Mouse (Mus musculus) B cell, adult 2 months (primary cell): ENCODE measurements around the gene Tpm3-rs7.
"Not testable (repeated sequence)": the region's sequence is repeated elsewhere in the genome, so short reads cannot be mapped to it uniquely, and the experiment has no call there.

Experiments
- DNase-seq, 2 experiments: peaks; one replicate each; pipeline ENCODE4 v3.0.0; 2022

Tpm3-rs7 gene

DNA sequence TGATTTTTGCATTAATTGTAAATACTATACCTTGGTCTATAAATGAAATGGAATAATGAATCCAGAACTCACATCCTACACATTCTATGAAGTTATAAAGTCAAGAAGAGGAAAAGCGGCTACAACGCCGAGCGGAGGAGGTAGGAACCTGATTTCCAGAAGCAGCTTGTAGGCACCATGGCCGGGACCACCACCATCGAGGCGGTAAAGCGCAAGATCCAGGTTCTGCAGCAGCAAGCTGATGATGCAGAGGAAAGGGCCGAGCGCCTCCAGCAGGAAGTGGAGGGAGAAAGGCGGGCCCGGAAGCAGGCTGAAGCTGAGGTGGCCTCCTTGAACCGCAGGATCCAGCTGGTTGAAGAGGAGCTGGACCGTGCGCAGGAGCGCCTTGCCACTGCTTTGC is at the start of gene Tpm3-rs7:
Tpm3-rs7 (plus strand) TSS at position 110 of the 400 bp plus-strand sequence.
- not testable (repeated sequence) for DNase-seq

DNA sequence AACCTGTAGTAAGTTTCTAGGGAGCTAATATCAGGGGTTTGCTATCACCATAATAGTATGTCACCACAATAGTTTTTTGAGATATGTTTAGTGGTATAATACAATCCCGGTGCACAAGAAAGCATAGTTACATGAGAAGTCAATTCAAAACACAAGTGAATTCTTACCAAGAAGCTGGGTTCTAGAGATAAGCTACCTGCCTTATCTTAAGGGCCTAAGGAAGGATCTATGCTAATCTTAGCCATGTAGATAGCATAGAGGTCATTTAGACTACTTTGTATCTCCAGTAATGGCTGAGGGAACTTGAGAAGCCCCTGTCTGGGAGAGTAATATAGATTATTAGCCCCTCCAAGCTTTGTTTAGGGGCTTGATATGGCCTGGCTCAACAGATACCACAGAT is 2.6 kb downstream of the Tpm3-rs7 start:
- no peak for DNase-seq

DNA sequence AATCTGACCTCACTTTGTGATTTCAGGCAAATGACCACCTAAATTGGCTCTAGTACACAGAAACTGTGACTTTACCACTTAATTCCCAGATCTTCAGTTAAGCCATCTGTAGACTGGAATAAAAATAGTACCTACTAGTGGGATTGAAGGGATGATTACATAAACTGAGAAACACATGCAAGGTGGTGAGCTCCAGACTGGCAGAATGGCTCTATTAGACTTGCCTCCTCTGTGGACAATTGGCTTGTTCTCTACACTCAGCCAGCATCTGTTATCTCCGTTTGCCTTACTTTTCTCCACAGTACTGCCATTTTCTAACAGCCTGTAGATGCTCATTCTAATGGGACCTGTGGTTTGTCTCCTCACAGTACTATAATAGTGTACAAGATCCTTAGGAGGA is 49.0 kb downstream of the Tpm3-rs7 start:
- no peak for DNase-seq
